Mouse (Mus musculus) fat pad, adult 2 months (tissue): ENCODE measurements around the gene Ushbp1.
"Not testable (repeated sequence)": the region's sequence is repeated elsewhere in the genome, so short reads cannot be mapped to it uniquely, and the experiment has no call there.

ENCODE experiments used
- DNase-seq: peaks from one replicate; pipeline ENCODE4 v3.0.0-alpha.2; 2011; ENCODE audit warnings: low read depth, low spot score; ENCODE audit errors: extremely low read depth

The Ushbp1 gene

DNA sequence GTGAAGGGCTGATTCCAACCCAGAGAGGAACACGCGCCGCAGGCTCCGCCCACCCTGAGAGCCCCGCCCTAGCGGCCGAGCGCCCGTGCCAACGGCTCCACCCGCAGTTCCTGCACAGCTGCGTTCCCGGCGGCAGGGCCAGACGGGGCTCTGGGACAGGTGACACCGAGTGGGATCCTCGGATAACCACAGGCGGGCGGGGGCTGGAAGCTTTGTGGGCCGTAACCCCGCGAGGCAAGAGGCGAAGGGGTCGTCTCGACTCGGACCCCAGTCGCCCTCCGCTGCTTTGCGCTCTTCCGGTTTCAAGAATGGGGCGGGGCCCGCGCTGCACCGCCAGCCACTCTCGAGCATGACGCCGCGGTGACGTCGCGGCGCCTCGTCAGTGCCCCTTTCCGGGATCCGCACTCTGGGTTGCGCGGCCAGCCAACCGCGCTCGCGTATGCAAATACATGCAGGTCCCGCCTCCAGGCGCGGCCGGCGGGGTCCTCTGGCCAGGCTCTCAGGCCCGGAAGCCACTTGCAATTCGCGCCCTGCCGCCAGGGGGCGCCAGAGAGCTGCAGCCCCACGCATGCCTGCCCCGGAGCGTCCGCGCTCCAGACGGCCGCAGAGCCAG lies 24.3 kb downstream of the Ushbp1 start, which contains the start of gene Ocel1:
Gene Ocel1, plus strand, starts transcription at position 63 of the 613 bp plus-strand sequence.
- DNase-seq, result no peak

DNA sequence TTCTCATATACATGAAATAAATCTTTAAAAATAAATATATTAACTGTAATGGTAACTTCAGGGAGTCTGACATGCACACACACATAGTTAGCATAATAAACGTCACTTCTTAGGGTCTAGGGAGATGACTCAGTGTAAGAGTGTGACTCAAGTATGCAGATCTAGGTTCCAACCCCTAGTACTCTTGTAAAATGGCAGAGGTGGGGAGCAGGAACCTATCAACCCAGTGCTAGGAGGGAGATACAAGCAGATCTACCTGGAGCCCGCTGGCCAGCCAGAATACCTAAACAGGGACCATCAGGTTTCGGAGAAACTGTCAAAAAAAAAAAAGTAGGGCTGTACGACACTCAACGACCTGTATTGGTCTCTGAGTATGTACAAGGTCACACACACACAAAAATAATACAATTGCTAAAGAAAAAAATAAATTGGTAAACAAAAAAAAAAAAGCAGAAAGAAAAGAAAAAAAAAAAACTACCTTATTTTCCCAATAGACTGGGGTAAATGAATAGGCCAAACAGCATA lies 24.8 kb downstream of the Ushbp1 start:
- DNase-seq, result no peak

DNA sequence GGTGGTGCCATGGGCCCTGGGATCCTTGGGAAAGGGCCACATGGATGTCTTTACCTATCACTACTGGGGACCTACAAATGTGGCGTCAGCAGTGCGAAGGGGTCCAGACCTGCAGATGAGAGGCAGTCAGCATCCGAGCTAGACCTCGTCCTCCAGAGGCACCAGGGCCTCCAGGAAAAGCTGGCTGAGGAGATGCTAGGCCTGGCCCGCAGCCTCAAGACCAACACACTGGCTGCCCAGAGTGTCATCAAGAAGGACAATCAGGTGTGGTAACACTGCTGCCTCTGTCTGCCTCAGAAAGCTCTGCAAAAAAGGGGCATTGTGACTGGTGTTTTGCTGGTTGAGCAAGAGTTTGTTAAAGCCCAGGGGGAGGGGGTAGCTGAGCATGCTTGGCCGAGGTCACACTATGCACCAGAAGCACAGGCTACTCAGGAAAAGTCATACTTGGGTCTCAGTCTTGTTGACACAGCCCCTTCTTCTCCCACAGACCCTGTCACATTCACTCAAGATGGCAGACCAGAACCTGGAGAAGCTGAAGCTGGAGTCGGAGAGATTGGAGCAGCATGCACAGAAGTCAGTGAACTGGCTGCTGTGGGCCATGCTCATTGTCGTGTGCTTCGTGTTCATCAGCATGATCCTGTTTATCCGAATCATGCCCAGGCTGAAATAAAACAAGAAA lies 26.4 kb downstream of the Ushbp1 start:
- no peak for DNase-seq

DNA sequence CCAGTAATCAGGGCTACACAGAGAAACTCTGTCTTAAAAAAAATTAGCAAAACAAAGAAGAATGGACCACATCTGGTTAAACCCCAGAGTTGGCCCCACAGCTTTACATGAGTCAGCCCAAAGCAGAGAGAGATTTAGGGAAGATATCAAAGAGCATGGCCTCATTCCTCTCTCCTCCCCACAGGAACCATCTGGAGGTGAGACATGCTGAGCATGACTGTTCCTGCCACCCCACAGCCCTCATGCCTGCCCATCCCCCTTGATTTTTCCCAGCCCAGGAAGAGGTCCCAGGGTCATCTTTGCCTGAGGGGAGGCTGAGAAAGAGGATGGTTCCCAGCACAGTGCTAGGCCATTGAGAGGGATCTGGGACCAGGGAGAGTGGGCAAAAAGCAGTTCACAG lies 27.2 kb downstream of the Ushbp1 start:
- DNase-seq, result no peak

DNA sequence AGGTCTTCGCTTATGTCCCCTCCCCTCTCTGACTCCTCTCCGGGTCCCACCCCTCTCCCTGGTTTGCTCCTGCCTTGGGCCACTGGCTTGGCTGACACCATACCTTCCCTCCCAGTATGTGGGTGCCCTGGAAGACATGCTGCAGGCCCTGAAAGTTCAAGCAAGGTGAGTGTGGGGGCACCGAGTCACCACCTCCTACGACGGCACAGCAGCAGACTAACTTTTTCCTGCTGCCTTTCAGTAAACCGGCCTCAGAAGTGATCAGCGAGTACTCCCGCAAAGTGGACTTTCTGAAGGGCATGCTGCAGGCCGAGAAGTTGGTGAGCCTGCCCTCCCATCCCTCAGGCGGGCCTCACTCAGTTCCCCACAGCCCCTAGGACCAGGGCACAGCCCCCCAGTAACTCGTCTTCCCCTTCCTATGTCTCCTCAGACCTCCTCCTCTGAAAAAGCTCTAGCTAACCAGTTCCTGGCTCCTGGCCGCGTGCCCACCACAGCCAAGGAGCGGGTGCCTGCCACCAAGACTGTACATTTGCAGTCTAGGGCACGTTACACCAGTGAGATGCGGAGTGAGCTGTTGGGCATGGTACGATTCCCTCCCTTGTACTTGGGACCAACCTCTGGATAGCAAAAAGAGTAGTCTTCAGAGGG lies 27.9 kb downstream of the Ushbp1 start:
- no peak for DNase-seq

DNA sequence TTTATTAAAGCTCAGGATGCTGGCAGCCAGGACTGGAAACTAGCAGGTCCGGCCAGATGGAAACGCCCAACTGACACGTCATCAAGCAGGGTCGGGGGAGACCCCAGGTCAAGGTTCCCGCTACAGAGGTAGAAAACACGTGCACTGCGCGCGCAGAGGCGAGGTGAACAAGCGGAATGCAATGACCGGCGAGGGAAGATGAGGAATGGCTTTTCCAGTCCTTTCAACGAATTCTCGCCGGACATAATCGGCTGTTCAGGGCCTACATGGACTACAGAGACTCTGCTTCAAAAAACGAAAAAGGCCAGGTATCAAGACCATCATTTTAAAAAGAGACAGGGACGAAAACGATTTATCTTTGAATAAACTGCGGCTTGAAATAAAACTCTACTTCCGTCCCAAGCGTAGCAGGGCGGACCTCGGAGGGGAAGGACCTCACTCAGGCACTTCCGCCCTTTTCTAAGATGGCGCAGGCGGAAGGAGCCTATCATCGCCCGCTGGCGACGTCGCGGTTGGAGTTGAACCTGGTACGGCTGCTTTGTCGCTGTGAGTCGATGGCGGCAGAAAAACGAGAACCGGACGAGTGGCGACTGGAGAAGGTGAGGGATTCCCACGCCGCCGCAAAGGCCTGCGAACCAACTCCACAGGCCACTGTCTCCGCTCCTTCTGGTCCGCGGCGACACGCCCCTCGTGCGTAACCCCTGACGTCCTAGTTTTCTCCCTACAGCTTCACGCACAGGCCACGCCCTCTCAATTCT lies 28.7 kb downstream of the Ushbp1 start, which contains the start of gene Use1:
Gene Use1, plus strand, starts transcription at position 78 of the 758 bp plus-strand sequence.
- DNase-seq, result no peak

DNA sequence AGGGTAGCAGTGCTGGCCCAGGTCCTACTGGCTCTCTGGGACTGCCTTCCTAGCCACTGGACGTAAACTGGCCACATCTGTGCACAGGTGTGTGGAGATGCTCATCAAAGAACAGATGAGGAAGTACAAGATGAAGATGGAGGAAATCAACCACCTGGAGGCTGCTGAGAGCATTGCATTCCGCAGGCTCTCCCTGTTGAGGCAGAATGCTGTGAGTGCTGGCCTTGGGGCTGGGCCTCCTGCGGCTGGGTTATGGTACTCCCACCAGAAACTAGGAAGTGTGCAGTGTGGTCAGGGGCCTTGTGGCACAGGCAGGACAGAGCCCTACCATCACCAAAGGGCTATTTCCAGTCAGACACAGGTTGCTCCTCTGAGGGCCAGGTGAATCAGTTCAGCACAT lies 37.6 kb downstream of the Ushbp1 start:
- no peak for DNase-seq

DNA sequence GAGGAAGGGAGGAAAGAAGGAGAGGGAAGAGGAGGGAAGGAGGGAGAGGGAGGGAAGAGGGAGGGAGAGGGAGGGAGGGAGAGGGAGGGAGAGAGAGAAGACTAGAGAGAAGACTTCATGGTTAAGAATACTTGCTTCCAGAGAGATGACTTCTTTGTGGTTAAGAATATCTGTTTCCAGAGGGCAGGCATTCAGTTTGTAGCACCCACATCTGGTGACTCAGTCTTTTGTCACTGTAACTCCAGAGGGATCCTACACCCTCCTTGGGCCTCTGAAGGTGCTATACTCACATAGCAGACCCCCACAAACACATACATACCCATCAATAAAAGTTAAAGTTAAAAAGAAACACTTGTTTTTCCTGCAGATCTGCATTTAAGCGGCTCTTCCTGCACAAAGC lies 44.1 kb downstream of the Ushbp1 start:
- no peak for DNase-seq

DNA sequence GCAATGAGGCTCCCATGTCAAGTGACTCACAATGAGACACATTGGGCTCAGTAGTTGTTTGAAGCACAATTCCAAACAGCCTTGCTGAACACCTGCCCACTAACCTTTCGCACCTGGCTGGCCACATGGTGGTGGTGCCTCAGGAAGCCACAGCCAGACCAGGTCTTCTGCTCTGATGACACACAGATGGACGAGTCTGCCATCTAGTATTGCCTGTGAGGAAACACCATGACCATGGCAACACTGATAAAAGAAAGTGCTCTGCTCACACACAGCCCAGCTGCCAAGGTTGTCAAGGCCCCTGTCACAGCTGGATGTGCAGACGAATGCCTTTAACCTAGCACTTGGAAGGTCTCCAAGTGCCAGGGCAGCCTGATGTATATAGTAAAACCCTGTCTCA lies 44.5 kb downstream of the Ushbp1 start:
- no peak for DNase-seq

DNA sequence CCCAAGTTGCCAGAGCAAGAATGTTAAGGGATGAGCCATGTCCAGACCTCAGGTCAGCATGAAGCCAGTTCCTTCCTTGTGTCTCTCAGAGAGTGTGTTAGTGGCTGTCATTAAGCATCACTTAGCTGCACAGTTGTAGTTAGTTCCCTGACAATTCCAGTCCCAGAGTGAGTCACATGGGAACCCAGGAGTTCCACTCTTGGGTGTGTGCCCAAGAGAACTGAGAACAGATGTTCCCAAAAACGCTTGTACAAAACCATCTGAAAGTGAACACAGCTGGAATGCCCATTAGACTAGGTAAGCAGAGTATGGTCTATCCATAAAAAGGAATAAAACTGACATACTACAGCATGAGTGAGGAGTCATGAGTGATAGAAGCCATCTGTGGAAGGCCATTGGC lies 49.0 kb downstream of the Ushbp1 start:
- no peak for DNase-seq

DNA sequence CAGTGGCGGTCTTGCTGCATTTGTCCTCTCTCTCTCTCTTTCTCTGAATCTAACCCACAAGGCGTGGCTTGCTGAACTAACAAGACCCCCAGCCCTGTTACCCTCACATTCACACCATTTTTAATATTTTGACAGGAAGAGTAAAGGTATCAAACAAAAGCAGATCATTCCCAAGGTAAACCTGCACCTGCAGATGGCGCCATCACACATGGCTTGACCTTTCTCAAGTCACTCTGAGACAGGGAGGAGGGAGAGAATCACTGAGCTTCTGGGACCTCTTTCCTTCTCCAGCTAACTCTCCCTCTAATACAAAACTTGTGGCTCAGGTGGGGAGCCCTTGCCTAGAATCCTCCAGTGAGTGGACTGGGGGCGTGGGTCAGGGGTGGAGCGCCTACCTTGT lies 55.0 kb downstream of the Ushbp1 start:
- no peak for DNase-seq

DNA sequence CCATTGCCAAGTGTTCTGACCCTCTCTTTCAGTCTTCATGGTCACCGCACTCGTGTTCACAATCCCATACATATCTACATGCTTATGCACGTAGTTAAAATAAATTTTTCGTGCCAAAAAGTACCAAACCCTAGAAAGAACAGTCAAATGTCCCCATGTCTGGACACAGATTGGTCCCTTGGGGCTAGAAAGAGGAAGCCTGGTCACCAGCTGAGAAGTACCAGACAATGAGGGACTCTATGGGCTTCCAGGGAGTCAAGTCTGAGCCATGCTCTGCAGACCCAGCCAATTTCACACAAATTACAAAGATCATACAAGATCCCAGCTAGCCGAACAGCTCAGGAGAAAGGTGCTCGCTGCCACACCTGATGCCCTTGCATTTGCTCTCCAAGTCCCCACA lies 57.8 kb downstream of the Ushbp1 start:
- not testable (repeated sequence) for DNase-seq
